Mouse (Mus musculus): ENCODE measurements at regions not wholly inside any gene's neighbourhood (a gene's known extent, or its start where the extent isn't known, plus 50 kb on each side); places are given as distances from the start of the nearest gene placed in this dataset.

DNA sequence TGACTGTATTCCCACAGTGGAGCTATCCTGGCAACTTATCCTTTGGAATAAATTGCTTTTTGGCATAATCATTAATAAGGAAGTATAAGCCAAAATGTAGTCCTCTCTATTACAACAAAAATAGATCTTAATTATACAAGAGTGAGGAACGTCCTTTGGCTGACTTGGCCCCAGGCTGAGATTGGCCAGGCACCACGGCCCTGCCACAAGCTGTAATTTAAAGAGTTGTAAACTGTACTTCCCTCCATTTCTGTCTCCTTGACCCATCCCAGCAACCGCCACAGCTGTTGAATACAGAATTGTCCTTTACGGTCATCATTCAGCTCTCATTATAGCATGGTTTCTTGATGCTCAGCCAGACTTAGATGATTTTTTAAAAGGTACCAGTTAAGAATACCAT, 119.6 kb upstream of the Smad1 start:
- H3K4me2 ChIP-seq (replicated peaks): no peak overlapping the region
- H3K36me3 ChIP-seq: no peaks in the 10 kb centered on the region
- no peak; the same call in 1 of the 2 replicates for ATAC-seq (ENCODE audit: insufficient number of reproducible peaks, low FRiP score, low TSS enrichment, low read depth)
- no peak overlapping the region for H3K4me3 ChIP-seq (replicated peaks)
- H3K27me3 ChIP-seq: no peaks in the 10 kb centered on the region
- peaks cover 12% of the 10 kb centered on the region; the same call in 1 of the 2 replicates for H3K4me1 ChIP-seq
- WGBS: 63% methylated on average over 4 of the region's 4 CpGs
- H3K9ac ChIP-seq: no peak overlapping the region
- H3K27ac ChIP-seq (replicated peaks): no peak overlapping the region
- no peaks in the 10 kb centered on the region for H3K9me3 ChIP-seq (replicated peaks)

- no peaks in the 10 kb centered on the region for H3K27me3 ChIP-seq
- no peak for ATAC-seq (ENCODE audit: insufficient number of reproducible peaks, low FRiP score, low TSS enrichment, low read depth)
- no peak overlapping the region for H3K4me3 ChIP-seq (replicated peaks)
- peaks cover 3% of the 10 kb centered on the region; the same call in 1 of the 2 replicates for H3K4me1 ChIP-seq
- no peak overlapping the region for H3K4me2 ChIP-seq (replicated peaks)
- WGBS: 48% methylated on average over 6 of the region's 6 CpGs
- H3K9ac ChIP-seq: no peak overlapping the region
- no peaks in the 10 kb centered on the region for H3K36me3 ChIP-seq
- no peak overlapping the region; the same call in 1 of the 2 replicates for H3K27ac ChIP-seq (replicated peaks)
- no peaks in the 10 kb centered on the region for H3K9me3 ChIP-seq (replicated peaks)
Measured at GRCm38 (mm10) chr8:79515282-79515783, 116.0 kb upstream of the Smad1 start.

DNA sequence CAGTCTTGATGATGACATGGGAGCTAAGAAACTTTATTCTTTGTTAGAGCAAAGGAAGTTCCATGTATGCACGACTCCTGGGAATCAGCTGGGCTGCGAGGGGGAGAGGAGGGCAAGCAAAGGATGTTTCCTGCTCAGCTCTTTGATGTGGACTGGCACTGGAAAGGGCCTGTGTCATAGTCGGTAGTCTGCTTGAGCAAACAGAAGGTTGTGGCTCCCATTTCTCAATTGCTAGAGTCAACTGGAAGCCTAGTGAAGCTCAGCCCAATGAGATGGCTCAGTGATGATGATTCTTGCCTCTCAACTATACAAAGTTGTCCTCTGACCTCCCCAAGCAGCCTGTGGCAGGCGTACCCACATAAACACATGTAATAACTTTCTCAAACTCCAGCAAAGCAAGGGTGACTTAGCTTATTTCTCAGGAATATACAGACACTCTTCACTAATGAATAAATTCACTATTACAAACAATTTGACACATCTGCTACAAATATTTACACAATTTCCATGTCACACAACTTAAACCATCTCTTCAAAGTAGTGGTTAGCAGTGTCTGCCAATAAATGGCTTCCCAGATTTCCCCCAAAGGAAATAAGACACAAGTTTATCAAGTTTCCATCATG, 115.4 kb upstream of the Smad1 start:
- WGBS: 42% methylated on average over 4 of the region's 4 CpGs
- H3K9me3 ChIP-seq (replicated peaks): no peaks in the 10 kb centered on the region
- no peak overlapping the region for H3K9ac ChIP-seq
- H3K4me2 ChIP-seq (replicated peaks): no peak overlapping the region
- H3K4me3 ChIP-seq (replicated peaks): no peak overlapping the region
- peak overlapping the region; percentile 39; the same call in 1 of the 2 replicates for H3K27ac ChIP-seq (replicated peaks)
- H3K27me3 ChIP-seq: no peaks in the 10 kb centered on the region
- H3K4me1 ChIP-seq: peaks cover 3% of the 10 kb centered on the region; the same call in 1 of the 2 replicates
- H3K36me3 ChIP-seq: no peaks in the 10 kb centered on the region
- no peak for ATAC-seq (ENCODE audit: insufficient number of reproducible peaks, low FRiP score, low TSS enrichment, low read depth)

- Histone ChIP-seq H3K9ac (no peak overlapping the region), H3K4me3 (replicated peaks) (no peak overlapping the region), H3K36me3 (no peaks in the 10 kb centered on the region), H3K4me2 (replicated peaks) (no peak overlapping the region), H3K9me3 (replicated peaks) (no peaks in the 10 kb centered on the region), H3K27ac (replicated peaks) (no peak overlapping the region), H3K27me3 (no peaks in the 10 kb centered on the region), H3K4me1 (no peaks in the 10 kb centered on the region)
- WGBS: 91% methylated on average over 3 of the region's 3 CpGs
- ATAC-seq (ENCODE audit: insufficient number of reproducible peaks, low FRiP score, low TSS enrichment, low read depth): no peak
Measured at GRCm38 (mm10) chr8:79508597-79508996, 109.3 kb upstream of the Smad1 start.

DNA sequence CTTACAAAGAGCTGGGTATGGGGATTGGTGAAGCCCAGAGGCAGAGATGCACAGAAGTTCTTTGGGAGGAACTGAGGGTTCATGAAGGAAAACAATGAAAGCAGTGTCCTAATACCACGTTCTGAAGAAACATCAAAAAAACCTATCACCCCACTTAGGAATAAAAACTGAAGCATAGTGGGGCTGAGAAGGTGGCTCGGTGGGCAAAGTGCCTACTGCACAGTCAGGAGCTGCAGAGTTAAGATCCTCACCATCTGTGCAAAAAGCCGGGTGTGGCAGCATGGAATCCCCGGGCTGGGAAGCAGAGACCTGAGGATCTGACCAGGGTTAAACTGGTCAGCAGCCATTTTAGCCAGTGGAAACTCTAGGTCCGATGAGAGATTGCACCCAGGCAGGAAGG, 106.1 kb upstream of the Smad1 start:
- Histone ChIP-seq H3K4me2 (replicated peaks) (no peak overlapping the region), H3K36me3 (no peaks in the 10 kb centered on the region), H3K27ac (replicated peaks) (no peak overlapping the region), H3K27me3 (no peaks in the 10 kb centered on the region), H3K4me1 (no peaks in the 10 kb centered on the region), H3K9me3 (replicated peaks) (no peaks in the 10 kb centered on the region), H3K9ac (no peak overlapping the region), H3K4me3 (replicated peaks) (no peak overlapping the region)
- 56% methylated on average over 5 of the region's 5 CpGs for WGBS
- no peak for ATAC-seq (ENCODE audit: insufficient number of reproducible peaks, low FRiP score, low TSS enrichment, low read depth)

DNA sequence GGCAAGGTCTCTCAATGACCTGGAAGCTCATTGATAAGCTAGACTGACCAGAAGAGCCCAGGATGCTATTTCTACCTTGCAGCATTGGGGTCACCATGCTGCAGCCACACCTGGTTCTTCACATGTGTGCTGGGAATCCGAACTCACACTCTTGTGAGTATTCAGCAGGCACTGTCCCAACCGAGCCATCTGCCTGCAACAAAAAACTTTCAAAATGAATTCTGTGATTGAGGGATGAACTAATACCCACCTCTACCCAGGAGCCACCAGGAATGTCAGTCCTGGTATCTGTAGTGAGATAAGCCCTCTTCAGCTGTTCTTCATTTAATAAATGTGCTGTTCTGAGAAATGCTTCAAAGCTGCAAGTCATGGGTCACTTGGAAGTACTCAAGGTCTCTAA, 104.6 kb upstream of the Smad1 start:
- no peaks in the 10 kb centered on the region for H3K4me1 ChIP-seq
- H3K27ac ChIP-seq (replicated peaks): no peak overlapping the region
- H3K4me2 ChIP-seq (replicated peaks): no peak overlapping the region
- no peak for ATAC-seq (ENCODE audit: insufficient number of reproducible peaks, low FRiP score, low TSS enrichment, low read depth)
- H3K27me3 ChIP-seq: no peaks in the 10 kb centered on the region
- no peak overlapping the region for H3K4me3 ChIP-seq (replicated peaks)
- no peaks in the 10 kb centered on the region for H3K36me3 ChIP-seq
- no peak overlapping the region for H3K9ac ChIP-seq
- 84% methylated on average over 2 of the region's 2 CpGs for WGBS
- no peaks in the 10 kb centered on the region for H3K9me3 ChIP-seq (replicated peaks)

- Histone ChIP-seq H3K4me1 (peaks cover 6% of the 10 kb centered on the region), H3K27ac (replicated peaks) (no peak overlapping the region), H3K4me2 (replicated peaks) (no peak overlapping the region), H3K9me3 (replicated peaks) (no peaks in the 10 kb centered on the region), H3K4me3 (replicated peaks) (no peak overlapping the region), H3K27me3 (no peaks in the 10 kb centered on the region), H3K36me3 (no peaks in the 10 kb centered on the region), H3K9ac (no peak overlapping the region)
- 75% methylated on average over 4 of the region's 4 CpGs for WGBS
- ATAC-seq (ENCODE audit: insufficient number of reproducible peaks, low FRiP score, low TSS enrichment, low read depth): no peak
Measured at GRCm38 (mm10) chr8:79502062-79502461, 102.7 kb upstream of the Smad1 start.

DNA sequence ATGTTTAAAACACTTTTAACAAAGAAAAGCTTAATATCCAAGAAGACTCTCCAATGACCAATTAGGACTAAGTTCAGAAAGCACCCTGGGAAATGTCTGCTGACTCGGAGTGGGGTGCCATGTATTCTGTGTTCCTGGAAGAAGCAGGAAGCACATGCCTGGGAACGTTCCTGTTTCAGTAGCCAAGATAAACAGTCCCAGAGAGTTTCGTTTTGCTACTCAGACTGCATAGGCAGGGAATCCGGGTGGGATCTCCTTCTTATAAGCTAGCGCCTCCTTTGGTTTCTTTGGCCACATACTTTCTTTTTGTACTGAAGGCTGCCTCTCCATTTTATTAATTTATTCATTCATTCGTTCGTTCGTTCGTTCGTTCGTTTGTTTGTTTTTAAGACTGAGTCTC, 101.9 kb upstream of the Smad1 start:
- no peak overlapping the region for H3K4me2 ChIP-seq (replicated peaks)
- ATAC-seq (ENCODE audit: insufficient number of reproducible peaks, low FRiP score, low TSS enrichment, low read depth): no peak
- 78% methylated on average over 11 of the region's 11 CpGs for WGBS
- peaks cover 13% of the 10 kb centered on the region for H3K4me1 ChIP-seq
- H3K4me3 ChIP-seq (replicated peaks): no peak overlapping the region
- no peaks in the 10 kb centered on the region for H3K9me3 ChIP-seq (replicated peaks)
- H3K9ac ChIP-seq: no peak overlapping the region
- H3K27me3 ChIP-seq: no peaks in the 10 kb centered on the region
- no peak overlapping the region for H3K27ac ChIP-seq (replicated peaks)
- H3K36me3 ChIP-seq: no peaks in the 10 kb centered on the region

DNA sequence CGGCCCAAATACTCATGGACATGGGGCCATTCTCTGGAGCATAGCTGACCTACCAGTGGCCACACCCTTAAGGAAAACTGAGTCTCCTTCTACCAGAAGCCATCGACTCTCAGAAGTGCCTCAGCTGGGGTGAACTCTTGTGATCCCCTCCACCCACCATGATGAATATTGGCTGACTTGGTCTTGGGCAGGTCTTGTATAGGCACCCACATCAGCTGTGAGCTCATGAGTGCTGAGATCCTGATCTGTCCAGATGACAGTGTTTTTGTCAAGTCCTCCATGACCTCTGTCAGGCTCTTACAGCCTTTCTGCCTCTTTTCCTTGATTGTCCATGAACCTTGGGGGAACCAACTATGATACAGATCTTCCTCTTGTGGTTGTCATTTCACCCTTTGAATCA, 99.9 kb upstream of the Smad1 start:
- Histone ChIP-seq H3K4me2 (replicated peaks) (no peak overlapping the region), H3K4me3 (replicated peaks) (no peak overlapping the region), H3K4me1 (peaks cover 13% of the 10 kb centered on the region), H3K9ac (no peak overlapping the region), H3K9me3 (replicated peaks) (no peaks in the 10 kb centered on the region), H3K27ac (replicated peaks) (no peak overlapping the region), H3K27me3 (no peaks in the 10 kb centered on the region), H3K36me3 (no peaks in the 10 kb centered on the region)
- ATAC-seq (ENCODE audit: insufficient number of reproducible peaks, low FRiP score, low TSS enrichment, low read depth): no peak
- 78% methylated on average over 2 of the region's 2 CpGs for WGBS

DNA sequence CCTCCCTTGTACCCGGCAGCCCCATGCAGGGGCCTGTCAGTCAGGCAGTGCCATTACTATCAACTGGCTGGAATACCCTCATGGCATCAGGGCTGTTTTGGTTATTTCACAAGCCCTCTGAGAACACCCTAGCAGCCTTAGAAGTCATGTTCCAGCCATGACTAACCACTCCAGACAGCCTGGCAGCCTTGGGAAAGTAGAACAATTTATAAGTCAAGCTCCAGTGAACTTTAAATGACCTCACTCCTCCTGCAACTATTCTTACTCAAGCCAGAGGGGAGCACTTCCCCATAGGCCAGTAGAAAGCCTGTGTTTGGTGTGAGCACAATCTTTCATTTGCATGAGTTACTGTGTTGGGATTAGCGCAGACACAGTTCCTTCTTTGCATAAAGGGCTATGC, 99.3 kb upstream of the Smad1 start:
- no peak for ATAC-seq (ENCODE audit: insufficient number of reproducible peaks, low FRiP score, low TSS enrichment, low read depth)
- Histone ChIP-seq H3K27me3 (no peaks in the 10 kb centered on the region), H3K27ac (replicated peaks) (0 out of 2 replicates have a peak overlapping the region, but pooled peaks have one; percentile 11), H3K4me3 (replicated peaks) (no peak overlapping the region), H3K9me3 (replicated peaks) (no peaks in the 10 kb centered on the region), H3K9ac (no peak overlapping the region), H3K4me2 (replicated peaks) (no peak overlapping the region), H3K4me1 (peaks cover 13% of the 10 kb centered on the region), H3K36me3 (no peaks in the 10 kb centered on the region)
- WGBS: 57% methylated on average over 2 of the region's 2 CpGs

- H3K27ac ChIP-seq (replicated peaks): no peak overlapping the region
- H3K4me1 ChIP-seq: 0 out of 2 replicates have a peak, but pooled peaks cover 5% of the 10 kb centered on the region
- H3K36me3 ChIP-seq: no peaks in the 10 kb centered on the region
- H3K27me3 ChIP-seq: no peaks in the 10 kb centered on the region
- no peak overlapping the region for H3K4me3 ChIP-seq (replicated peaks)
- H3K9me3 ChIP-seq (replicated peaks): no peaks in the 10 kb centered on the region
- no peak overlapping the region for H3K9ac ChIP-seq
- 44% methylated on average over 10 of the region's 10 CpGs for WGBS
- ATAC-seq (ENCODE audit: insufficient number of reproducible peaks, low FRiP score, low TSS enrichment, low read depth): no peak
- H3K4me2 ChIP-seq (replicated peaks): no peak overlapping the region
Measured at GRCm38 (mm10) chr8:79491156-79491698, 91.9 kb upstream of the Smad1 start.

GRCm38 (mm10) chr8:79490739-79491138, 91.4 kb upstream of the Smad1 start:
- Histone ChIP-seq H3K27me3 (no peaks in the 10 kb centered on the region), H3K9ac (no peak overlapping the region), H3K36me3 (no peaks in the 10 kb centered on the region), H3K27ac (replicated peaks) (no peak overlapping the region), H3K4me2 (replicated peaks) (no peak overlapping the region), H3K9me3 (replicated peaks) (no peaks in the 10 kb centered on the region), H3K4me1 (0 out of 2 replicates have a peak, but pooled peaks cover 5% of the 10 kb centered on the region), H3K4me3 (replicated peaks) (no peak overlapping the region)
- ATAC-seq (ENCODE audit: insufficient number of reproducible peaks, low FRiP score, low TSS enrichment, low read depth): no peak
- WGBS: 57% methylated on average over 4 of the region's 4 CpGs
